Mouse (Mus musculus) activated CD4-positive, CD25-positive, alpha-beta regulatory T cell, adult 4 months (primary cell): ENCODE measurements around the gene Gpr62. TPM values are rescaled to one million over a fixed set of nuclear protein-coding genes. Genes with fewer than 3 reads are reported as not detected.

Experiments used
- ATAC-seq: one replicate; pipeline ENCODE4 v1.8.0; 2017
- polyA plus RNA-seq, 2 experiments: library from polyadenylated mRNA; unstranded; fragments of 100-300 nt; shearing (Covaris generic); gene quantifications; one replicate each; pipeline ENCODE4 v1.2.1; 2017

Gene Gpr62
- polyA plus RNA-seq, 2 experiments from 2014 or later: not detected

GRCm38 (mm10) chr9:106420608-106421007 lies 45.1 kb downstream of the Gpr62 start:
- ATAC-seq: no peak

DNA sequence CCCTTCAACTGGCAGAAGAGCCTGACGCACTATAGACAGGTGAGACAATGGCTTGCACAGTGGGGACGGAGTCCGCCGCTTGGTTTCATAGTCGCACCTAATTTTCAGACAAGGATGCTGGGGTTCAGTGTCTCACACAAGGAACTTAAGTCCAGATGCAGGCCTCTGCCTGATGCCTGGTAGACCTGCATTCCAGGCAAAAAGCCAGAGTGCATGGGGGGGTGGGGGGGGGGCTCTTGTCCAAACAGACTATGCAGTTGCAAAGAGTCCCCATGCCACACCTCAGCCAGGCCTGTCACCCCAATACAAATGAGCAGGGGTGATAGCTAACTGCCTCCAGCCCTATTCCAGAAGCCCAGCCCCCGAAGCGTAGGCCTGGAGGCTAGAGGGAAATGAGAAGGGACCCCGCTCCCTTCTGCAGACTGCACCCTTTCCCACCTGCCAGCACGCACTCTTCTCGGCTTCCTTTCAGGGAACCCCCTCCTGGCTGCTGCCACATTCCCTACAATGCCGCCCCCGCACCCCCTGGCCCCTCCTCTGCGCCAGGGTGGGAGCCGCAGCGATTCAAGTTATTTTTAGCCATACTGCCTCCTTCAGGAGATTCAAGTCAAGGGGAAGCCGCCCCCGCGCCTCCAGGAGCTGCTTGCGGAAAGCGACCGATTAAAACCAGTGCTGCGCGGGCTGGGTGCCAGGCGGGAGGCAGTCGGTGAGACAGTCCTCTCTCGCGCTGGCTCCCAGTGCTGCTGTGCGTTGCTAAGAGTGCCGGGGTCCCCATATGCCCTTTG lies 47.7 kb downstream of the Gpr62 start:
- no peak for ATAC-seq

DNA sequence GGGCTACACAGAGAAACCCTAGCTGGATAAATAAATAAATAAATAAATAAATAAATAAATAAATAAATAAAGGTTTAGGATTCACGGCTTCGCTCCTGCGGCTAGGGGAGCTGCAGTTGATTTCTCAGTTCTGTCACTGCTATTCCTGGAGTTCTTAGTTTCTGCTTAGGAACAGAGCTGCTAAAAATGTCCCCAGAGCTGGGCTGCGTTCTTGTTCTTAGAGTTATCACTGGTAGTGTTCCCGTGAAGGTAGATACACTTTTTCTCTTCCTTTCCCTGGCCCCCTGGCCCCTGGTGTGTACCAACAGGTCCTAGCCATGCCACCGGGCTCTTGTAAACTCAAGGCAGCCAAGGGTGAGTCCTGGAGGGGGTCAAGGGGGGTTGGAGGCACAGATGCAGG lies 48.9 kb downstream of the Gpr62 start:
- ATAC-seq: no peak

Other genes with a start within 250 kb of the Gpr62 start
- gene Tlr9, start 243.3 kb downstream of the Gpr62 start, polyA plus RNA-seq: under 1 TPM in 1 of 2 experiments, not detected in 1; 0.13 TPM
- gene Alas1, start 217.3 kb downstream of the Gpr62 start, polyA plus RNA-seq: 10 to 100 TPM; 37.8 to 65.0 TPM
- 10 to 100 TPM in 1 of 2 experiments, 1 to 10 TPM in 1; 7.9 to 13.5 TPM for gene Poc1a, start 184.9 kb downstream of the Gpr62 start, polyA plus RNA-seq
- gene Dusp7, start 97.3 kb downstream of the Gpr62 start, polyA plus RNA-seq: 10 to 100 TPM; 16.7 to 20.0 TPM
- 1,000 to 10,000 TPM; 1,290 to 1,880 TPM for gene Rpl29, start 36.5 kb downstream of the Gpr62 start, polyA plus RNA-seq
- 1 to 10 TPM; 9.3 to 10.0 TPM for gene Acy1, start 27.6 kb downstream of the Gpr62 start, polyA plus RNA-seq
- gene Abhd14b, start 18.5 kb downstream of the Gpr62 start, polyA plus RNA-seq: 10 to 100 TPM in 1 of 2 experiments, 1 to 10 TPM in 1; 8.1 to 10.1 TPM
- 10 to 100 TPM; 12.7 to 13.0 TPM for gene Abhd14a, start 18.3 kb downstream of the Gpr62 start, polyA plus RNA-seq
- gene Pcbp4, start 12.6 kb downstream of the Gpr62 start, polyA plus RNA-seq: 1 to 10 TPM; 4.5 to 4.8 TPM
- gene Rrp9, start 10.0 kb upstream of the Gpr62 start, polyA plus RNA-seq: 10 to 100 TPM; 23.1 to 33.9 TPM
- 10 to 100 TPM; 36.0 to 48.1 TPM for gene Parp3, start 11.0 kb upstream of the Gpr62 start, polyA plus RNA-seq
- gene Iqcf1, start 34.0 kb upstream of the Gpr62 start, polyA plus RNA-seq: not detected
- not detected for gene Iqcf5, start 48.6 kb upstream of the Gpr62 start, polyA plus RNA-seq
- not detected for gene Iqcf3, start 95.7 kb upstream of the Gpr62 start, polyA plus RNA-seq
- not detected for gene Iqcf4, start 105.1 kb upstream of the Gpr62 start, polyA plus RNA-seq
- not detected for gene Iqcf6, start 160.6 kb upstream of the Gpr62 start, polyA plus RNA-seq
- gene Grm2, start 190.1 kb upstream of the Gpr62 start, polyA plus RNA-seq: under 1 TPM in 1 of 2 experiments, not detected in 1; 0.16 TPM
- gene Tex264, start 220.0 kb upstream of the Gpr62 start, polyA plus RNA-seq: 10 to 100 TPM; 32.2 to 35.0 TPM